Mouse (Mus musculus): ENCODE measurements around the gene Ube2s. TPM values are rescaled to one million over a fixed set of nuclear protein-coding genes. Genes with fewer than 3 reads are reported as not detected.
"Not testable (repeated sequence)": the region's sequence is repeated elsewhere in the genome, so short reads cannot be mapped to it uniquely, and the experiment has no call there.

The Ube2s gene
- total RNA-seq (2021): 100 to 1,000 TPM; 122 to 126 TPM
- long read RNA-seq, experiment 1, full-length matches to known transcripts: 173 of 181 reads
- long read RNA-seq, experiment 1, partial matches to known transcripts: 5 of 181 reads
- long read RNA-seq, experiment 1, other reads (novel, unspliced or antisense): 3 of 181 reads
- long read RNA-seq, experiment 2, full-length matches to known transcripts: 46 of 49 reads
- long read RNA-seq, experiment 2, partial matches to known transcripts: 3 of 49 reads
- long read RNA-seq, experiment 2, other reads (novel, unspliced or antisense): 0 of 49 reads

DNA sequence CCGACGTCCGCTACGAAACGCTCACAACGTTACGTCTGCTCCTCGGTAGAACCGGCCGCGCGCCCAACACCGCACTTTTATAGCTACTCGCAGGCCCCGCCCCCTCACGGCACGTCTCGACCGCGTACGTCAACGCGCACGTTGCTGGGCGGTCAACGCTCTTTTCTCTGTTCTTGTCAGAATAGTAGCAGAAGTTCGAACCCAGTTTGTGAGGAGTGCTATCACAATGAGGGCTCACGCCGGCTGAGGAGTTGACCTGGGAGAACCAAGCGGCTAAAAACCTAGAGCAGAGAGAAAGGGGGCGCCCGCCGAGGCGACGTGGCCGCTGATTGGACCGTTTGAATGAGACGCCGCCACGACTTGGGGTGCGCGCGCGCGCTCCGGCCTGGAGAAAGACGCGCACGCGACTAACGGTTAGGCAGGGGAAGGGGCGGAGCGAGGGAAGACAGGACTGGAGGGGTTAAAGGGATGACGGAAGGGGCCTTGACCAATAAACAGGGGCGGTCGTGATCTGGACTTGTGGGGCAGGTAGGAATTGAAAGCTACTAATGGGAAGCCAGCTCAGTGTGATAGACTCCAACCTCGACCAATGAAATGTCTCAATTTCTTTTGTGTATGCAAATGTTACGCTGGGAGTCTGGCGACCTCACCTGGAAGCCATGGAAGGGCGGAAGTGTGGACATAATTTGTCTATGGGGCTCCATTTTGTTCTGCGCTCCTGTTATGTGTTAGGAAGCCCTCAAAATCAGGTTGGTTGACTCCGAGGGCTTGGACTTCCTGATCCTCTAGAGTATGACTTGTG is at the start of gene Ube2s:
Ube2s (minus strand) TSS at position 288 of the 802 bp plus-strand sequence.
- peak; percentile 97 for DNase-seq

GRCm38 (mm10) chr7:4860926-4861325 is 48.5 kb upstream of the Ube2s start:
- DNase-seq: not testable (repeated sequence)

DNA sequence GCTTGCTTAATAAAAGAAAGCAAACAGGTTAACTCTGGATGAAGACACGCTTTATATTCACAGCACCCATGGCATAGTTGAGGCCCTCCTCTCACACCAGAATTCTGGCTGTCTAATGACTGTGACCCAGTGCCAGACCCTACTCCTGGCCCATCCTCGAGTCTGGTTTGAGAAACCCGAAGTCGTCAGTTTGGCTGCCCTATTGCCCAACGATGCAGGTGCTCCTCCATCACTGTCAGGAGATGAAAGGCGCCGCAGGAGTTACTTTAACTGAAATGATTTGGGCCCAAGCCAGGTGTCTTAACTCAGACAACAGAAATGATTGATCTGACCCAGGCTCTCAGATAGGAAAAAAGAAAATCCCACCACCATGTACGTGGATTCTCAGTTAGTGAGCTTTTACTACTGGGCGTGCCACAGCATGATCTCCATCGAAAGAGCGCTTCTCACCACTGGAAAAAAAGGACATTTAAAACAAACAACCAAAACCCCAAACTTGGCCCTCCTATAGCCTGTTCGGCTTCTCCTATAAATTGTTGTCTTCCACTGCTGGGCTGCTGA is 47.1 kb upstream of the Ube2s start:
- no peak for DNase-seq

DNA sequence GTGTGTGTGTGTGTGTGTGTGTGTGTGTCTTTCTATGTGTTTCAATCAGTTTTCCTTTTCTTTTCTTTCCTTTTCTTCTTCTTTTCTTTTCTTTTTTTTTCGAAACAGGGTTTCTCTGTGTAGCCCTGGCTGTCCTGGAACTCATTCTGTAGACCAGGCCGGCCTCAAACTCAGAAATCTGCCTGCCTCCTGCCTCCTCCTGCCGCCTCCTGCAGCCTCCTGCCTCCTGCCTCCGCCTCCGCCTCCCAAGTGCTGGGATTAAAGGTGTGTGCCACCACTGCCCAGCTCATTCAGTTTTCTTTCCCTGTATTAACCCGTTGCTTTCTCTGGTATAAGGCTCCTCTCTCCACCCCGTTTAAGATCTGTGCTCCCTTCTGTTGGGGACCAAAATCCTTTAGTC is 44.9 kb upstream of the Ube2s start:
- DNase-seq: no peak

DNA sequence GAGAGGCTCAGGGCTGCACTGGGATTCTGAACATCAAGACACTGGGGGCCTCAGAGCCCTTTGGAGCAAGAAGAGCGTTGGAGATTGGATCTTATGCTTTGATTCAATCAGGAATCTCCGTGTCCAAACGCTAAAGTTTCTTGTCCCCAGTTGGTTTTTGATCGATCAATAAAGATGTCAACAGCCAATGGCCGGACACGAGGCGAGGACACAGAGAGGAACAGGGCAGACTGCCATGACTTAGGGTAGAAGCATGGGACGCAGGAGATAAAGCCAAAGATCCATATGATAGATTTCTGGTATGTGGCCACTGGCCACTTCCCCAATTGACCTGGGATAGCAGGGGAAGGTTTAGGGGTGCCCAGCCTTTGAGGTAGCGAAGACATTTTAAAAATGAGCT is 44.1 kb upstream of the Ube2s start:
- DNase-seq: no peak

- DNase-seq: peak; percentile 42
These were observed 41.2 kb upstream of the Ube2s start for GRCm38 (mm10) chr7:4853613-4854012.

DNA sequence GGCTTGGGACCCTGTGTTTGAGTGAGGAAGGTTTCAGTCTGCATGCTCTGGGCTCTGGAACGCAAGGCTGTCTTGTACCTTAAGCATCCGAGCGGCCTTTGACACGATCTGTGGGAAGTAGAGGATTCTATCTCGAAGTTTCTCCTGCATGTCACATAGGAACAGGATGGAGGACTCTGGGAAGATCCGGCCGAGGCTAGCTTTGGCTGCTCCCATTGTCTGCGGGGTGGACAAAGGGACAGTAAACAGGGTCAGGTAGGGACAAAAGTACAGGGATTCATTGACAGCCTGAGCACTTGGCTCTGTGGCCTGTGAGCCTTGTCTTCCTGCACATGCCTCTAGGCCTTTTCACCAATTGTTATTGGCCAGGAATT is 38.9 kb upstream of the Ube2s start:
- DNase-seq: no peak

GRCm38 (mm10) chr7:4850621-4851314 is 38.4 kb upstream of the Ube2s start:
- DNase-seq: peak; percentile 9

- DNase-seq: no peak
These were observed 37.0 kb upstream of the Ube2s start for GRCm38 (mm10) chr7:4849372-4849771.

GRCm38 (mm10) chr7:4844917-4845309 is 32.5 kb upstream of the Ube2s start:
- peak; percentile 71 for DNase-seq

DNA sequence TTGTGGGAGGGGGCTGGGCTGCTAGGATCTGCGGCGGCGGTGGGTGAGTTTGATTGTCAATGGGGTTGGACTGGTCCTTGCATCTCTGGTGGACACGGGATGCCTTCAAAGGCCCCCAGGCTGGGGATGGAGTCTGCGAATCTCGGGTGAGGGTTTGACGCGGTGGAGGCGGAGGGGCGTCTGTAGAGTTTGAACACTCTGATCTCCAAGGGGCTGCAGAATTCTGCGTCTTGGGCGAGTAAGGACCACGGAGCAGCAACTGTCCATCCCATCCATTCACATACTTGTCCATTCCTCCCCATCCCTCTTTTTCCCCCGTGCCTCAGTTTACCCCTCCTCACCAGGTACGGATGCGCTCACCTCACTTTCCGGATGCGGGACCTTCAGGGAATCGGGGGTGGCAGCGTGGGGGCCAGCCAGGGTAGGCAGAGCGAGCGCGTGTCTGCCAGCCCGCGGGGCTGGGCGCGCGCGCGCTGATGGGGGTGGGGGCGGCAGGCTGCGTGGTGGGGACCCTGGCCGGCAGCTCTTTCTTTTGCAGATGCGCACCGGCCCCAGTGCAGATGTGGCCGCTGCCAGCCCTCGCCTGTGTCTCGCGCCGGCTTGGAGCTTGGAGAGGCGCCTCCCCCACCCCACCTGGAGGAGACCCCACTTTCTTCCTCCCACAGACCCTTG is 32.0 kb upstream of the Ube2s start, which contains the start of gene Shisa7:
Shisa7 (minus strand) TSS at position 452 of the 672 bp plus-strand sequence.
- DNase-seq: no peak

- DNase-seq: peak; percentile 48
These were observed 31.3 kb upstream of the Ube2s start for GRCm38 (mm10) chr7:4843604-4844244.

DNA sequence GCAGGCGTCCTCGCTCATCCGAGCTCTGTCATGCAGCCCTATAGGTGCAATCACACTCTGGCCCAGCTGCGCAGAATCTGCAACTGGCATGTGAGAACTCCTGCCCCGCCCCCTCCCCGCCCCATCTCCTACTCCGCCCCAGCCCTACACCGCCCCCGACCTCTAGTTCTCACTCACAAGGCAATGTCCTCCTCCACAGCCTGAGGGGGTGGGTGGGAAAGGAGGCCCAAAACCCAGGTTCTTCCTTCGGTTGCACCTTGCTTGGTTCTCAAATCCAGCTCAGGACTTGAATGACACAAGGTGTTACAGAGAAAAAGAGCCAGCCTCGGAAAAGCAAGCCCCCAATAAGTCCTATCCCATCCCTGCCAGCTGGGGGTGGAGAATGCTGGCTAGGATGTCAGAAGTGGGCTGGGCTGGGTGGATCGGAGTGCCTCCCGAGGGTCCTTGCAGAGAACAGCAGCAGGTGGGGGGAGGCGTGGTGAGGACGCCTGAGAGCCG is 30.3 kb upstream of the Ube2s start:
- peak; percentile 26 for DNase-seq

DNA sequence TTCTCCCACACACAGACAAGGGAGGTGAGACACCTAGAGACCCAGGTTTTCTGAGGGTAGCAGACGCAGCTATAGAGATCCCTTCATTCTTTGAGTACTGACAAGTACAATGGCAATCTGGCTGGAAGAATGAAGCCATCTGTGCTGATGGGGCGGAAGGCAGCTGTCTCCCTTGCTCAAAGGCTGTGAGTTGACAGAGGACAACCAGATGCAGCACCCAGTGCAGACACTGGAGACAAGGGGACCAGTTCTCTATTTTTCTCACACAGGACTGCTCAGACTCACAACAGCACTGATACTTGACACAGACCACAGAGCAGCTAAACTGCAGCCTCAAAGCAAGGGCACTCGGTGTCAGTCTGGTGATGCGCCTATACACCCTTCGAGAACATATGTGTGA is 29.7 kb upstream of the Ube2s start:
- DNase-seq: no peak

- no peak for DNase-seq
These were observed 25.2 kb upstream of the Ube2s start for GRCm38 (mm10) chr7:4837639-4838038.

DNA sequence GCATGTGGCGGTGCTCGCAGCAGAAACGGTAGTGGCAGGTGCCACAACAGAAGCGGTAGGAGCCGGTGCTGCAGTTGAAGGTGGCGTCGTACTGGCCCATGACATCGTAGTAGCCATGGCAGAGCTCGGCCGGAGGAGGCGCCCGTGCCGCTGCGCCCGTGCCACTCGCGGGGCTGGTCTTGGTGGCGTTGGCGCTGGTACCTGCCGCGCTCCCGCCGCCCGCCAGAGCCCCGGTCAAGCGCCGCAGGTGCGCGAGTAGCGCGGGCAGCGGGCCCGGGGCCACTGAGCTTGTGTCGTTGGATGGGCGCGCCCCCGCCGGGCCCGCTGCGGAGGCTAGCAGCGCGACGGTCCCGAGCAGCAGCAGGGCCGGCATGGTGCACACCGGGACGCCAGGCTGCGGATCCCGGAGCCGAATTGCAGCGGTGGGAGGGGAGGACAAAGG is 24.0 kb upstream of the Ube2s start:
- DNase-seq: peak; percentile 80

DNA sequence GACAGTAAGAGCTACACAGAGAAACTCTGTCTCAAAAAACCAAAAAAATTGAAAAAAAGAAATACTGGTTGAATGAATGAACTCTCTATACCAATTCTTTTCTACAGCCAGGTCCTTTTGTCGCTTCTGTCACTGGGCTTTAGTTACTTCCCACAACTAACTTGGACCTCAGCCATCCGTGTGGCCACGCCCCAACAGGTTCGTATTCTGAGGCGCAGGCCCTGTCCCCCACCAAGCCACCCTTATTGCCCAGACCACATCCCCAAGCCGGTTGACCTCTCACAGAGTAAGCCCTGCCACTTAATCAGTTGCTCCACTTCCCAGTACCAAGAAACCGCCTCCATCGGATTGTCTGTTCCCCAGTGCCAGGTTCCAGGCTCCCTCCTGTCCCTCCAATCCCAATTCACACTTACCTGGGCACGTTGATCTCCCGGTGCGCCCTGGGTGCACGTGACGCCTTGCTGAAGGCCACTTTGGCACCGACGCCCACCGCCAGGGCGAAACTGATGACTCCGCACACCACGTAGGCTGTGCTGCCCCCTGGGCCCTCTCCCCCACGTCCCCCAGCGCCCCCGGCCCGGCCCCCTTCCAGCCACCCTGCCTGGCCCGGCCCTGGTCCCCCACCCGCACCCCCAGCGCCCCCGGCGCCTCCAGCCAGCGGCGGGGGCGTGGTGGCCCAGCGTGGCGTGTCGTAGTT is 23.4 kb upstream of the Ube2s start:
- no peak for DNase-seq

GRCm38 (mm10) chr7:4830476-4830875 is 18.1 kb upstream of the Ube2s start:
- no peak for DNase-seq

DNA sequence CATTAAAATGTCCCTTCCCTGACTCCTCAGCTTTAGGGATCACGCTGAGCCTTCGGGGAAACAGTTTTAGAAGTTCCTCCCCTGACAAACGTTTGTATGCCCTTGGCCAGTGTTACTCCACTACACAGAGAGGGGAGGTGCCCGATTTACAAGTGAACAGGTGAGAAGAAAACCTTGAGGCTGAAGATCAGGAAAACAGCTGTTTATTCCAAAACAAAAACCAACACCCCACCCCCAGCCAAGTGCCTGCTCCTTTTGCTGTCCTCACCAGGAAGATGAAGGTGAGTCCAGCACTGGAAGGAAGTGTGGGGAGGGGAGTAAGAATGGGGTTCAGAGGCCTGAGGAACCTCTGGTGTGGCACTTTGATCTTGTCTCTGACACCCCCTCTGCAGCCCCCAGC is 13.0 kb upstream of the Ube2s start:
- no peak for DNase-seq

DNA sequence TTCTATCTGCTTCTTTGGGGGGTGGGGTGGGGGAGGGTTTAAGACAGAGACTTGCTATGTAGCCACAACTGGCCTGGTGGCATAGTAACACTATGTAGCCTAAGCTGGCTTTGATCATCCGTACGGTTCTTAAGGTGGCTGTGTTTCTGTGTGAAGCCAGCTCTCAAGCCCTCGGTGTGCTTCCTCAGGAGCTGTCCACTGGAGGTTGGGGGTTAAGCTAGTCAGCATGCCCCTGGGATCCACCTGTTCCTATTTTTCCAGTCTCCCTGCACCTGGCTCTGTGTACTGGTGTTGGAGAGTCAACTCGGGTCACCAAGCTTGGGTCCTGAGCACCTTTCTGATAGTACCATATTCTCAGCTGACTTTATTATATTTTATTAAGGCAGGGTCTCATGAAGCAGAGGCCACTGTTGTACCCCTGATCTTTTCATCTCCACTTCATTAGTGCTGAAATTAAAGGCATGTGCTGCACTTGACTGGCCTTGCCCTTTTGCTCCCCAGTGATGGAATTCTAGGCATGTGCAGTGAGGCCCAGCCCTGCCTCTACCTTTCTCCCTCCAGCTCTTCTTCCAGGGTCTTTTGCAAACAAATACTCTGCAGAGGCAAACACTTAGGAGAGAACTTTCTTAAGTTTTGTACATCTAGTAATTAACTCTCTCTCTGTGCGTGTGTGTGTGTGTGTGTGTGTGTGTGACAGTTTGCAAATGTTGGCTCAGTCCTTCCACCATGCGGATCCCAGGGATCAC is 9.9 kb upstream of the Ube2s start:
- DNase-seq: no peak

Data from adrenal gland, postnatal 10 days (tissue).